Mouse (Mus musculus) urinary bladder, postnatal 14 days (tissue): ENCODE data around the gene Rbm20.

ENCODE experiments used
- DNase-seq: peaks from one replicate; pipeline ENCODE4 v3.0.0; 2021; ENCODE audit warnings: low spot score

Rbm20 gene

DNA sequence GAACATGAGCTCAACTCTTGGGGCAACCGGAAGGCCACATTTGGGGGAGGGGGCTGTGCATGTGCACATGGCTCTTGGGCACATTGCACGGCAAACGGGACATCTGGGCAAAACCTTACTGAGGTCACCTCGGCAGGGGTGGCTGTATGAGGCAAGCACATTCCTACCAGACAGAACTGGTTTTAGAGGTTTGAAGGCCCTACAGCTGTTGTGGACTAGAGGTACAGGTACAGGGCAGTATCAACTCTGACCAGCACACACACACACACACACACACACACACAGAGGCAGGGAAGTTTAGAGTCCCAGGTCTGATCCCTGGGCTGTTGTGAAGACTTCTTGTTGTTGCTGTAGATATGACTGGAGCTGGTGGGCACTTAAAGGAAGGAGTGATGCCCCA, 138.6 kb downstream of the Rbm20 start:
- no peak for DNase-seq

DNA sequence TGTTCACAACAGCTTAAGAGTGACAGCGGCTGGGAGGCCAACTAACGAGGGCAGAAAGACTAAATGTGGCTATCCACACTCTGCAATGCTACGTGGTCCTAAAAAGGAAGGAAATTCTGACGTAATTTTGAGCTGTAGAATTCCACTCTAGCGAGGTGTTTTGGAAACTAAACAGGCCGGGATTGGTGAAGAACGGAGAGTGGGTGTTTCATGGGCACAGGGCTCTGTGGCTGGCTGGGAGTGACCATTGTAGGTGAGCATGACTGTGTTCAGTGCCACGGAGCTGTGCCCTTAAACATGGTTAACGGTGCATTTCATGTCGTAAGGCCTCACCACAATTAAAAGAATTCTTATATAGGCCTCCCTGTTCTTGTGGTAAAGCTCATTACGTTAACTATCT, 139.1 kb downstream of the Rbm20 start:
- DNase-seq: no peak

DNA sequence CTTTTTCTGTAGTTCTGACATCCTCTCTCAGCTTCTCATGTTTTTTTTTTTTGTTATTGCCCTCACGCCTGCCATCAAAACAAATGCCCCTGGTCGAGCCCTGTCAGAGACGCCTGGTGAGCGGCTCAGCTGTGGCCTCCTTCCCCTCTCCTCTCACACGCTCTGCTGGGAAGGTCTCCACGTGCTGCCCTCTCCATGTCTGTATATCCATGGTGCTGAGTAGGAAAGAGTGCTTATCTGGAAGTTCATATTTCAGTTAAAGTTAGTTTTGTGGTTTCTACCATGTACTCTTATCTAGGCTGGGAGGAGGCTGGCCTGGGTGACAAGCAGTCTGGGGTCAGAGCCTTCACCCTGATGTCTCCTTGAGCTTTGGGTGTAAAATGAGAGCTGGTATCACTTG, 142.2 kb downstream of the Rbm20 start:
- DNase-seq: no peak

DNA sequence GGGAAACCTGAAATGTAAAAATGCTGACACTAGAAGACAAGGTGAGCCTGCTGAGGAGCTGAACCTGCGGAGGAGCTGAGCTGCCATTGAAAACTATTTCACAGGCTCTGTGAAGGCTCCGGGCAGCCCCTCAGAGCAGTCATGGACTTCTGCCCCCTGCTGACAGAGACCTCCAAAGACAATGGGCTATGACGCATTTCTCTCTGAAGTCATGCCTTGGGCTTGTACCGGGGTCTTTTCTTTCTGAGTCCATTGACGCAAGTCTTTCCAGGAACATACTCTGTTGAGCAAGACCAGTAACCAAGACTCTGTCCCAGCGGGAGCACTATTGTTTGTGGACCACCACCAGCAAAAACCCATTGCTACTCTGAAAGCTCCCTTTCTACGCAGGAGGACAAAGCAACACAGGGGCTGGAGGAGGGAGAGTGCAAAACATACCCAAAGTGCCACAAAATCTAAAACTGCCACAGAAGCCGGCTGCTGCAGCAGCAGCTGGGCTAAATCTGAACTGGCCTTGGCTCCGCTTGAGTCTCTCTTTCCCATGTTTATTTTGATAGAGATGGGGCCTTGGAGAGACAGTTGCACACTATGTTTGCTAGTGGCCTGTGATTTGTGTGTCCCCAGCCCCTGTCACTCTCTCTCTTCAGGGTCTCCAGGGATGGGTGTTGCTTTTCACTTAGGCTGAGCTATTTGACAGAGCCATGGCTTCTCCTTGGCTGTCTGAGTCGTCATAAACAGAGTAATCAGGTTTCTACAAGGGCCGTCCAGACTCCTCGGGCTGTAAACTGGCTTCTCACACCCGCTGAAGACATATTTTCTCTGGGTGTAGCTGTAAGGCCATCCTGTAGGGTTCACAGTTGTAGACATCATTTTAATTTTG, 144.4 kb downstream of the Rbm20 start:
- DNase-seq: no peak

DNA sequence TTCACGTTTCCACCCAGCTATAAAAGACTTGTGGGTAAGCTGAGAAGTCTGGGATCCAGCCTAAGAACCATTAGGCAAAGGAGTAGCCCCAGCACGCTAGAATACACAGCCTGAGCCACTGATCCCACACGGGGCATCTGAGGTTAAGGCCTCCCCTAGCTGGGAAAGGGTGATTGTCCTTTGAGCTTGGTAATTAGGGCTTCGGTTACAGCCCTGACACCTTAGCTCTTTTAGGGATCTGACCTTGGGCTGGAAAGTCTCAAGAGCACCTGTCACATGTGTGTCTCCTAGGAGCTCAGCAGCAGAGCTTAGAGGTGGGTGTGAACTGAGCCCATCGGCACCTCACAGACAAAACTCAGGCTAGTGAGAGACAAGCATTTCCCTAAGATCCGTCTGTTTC, 146.7 kb downstream of the Rbm20 start:
- DNase-seq: no peak

DNA sequence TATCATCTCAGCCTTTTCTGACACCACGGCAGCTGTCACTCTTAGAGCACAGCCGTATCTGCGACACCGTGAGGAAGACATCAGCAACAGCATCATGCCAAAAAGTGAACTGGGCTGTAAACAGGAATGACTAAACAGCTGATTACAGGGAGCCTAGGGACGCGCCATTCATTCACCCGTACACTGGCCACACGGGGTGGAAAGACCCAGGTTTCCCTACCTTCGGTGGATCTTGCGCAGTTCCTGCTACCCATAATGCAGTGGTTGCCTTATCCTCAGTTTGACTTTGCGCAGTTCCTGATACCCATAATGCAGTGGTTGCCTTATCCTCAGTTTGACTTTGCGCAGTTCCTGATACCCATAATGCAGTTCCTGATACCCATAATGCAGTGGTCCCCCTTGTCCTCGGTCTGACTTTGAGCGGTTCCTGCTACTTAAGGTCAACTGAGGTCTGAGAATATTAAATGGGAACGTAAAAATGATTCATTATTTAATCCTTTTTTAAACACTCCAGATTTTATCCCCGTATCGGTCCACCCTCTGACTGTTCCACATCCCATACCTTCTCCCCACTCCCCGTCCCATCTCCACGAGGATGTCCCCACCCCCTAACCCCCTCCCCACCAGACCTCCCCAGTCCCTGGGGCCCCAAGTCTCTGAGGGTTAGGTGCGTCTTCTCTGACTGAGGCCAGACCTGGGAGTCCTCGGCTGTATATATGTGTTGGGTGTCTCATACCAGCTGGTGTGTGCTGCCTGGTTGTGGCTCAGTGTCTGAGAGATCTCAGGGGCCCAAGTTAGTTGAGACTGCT, 148.0 kb downstream of the Rbm20 start:
- no peak for DNase-seq

DNA sequence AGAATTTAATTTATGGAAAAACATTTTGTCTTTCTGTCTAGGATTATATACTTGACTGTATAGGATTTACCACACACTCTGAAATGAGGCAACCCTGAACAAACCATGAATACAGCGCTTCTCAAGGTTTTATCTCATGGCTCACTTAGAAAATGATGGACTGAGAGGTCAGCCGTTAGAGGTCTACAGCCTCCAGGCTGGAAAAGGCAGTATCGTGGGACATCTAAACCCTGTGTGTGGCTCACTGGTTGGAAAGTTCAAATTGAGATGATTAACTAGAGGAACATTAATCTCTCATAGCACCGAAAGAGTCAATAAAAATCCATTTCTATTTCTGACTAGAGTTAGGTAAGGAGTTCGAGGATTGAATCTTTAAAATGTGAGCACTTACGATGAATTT, 152.9 kb downstream of the Rbm20 start:
- DNase-seq: no peak

DNA sequence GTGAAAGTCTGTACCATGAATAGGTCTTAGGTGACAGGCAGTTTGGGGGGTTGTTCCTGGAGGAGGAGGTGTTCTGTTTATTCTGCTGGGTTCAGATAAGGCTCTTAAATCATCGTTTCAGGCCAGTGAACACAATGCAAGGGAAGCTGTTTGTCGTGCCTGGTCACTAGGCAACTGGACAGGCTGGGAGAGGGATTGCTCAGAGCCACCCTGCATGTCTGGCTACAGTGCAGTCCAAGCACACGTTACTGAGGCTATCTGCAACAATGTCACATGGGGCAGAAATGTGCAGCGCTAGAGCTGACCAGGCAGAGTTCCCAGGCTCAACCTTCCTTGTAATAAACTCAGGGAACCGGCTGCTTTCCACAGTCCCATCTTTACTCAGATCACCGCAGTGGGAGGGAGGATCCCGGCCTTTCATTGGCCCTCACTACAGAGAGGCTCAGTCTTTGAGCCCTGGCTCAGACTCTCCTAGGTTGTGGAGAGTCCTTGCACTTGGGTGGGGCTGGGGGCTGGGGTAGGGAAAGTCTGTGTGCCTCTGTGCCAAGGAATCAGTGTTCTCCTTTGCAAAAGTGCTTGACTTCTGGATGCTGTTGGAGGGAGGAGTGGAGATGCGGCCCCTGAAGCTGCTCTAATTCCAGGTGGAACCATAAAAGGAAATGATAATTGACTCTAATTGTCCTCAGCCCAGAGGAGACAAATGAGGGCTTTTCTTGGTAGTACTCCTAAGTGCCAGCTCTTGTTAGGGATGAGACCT, 153.5 kb downstream of the Rbm20 start:
- peak; percentile 70 for DNase-seq

DNA sequence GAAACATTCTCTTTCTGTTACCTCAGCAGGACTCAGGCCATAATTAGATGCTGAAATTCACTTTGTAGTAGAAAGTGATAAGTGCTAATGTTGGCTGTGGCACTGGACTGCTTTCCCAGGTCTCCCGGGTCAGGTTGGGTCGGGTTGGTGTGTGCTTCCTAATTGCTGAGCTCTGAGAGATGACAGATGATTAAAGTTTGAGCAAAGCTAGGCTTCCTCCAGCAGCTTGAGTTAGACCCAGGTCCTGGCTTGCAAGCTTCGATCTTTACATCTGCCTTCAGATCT, 154.0 kb downstream of the Rbm20 start:
- no peak for DNase-seq

DNA sequence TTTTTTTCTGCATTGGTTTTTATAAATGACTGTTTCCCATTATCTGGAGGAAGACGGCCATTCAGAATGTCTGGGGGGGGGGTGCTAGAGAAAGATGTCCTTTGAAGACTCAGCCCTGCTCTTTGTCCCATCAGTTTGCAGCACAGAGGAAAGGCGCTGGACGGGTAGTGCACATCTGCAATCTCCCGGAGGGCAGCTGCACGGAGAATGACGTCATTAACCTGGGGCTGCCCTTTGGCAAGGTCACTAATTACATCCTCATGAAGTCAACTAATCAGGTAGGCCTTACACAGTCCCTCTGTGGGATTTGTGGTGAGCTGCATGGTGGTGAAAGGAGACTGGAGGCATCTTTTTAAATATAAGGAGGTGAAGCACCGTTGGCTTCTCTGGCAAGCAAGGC, 155.4 kb downstream of the Rbm20 start:
- DNase-seq: no peak

DNA sequence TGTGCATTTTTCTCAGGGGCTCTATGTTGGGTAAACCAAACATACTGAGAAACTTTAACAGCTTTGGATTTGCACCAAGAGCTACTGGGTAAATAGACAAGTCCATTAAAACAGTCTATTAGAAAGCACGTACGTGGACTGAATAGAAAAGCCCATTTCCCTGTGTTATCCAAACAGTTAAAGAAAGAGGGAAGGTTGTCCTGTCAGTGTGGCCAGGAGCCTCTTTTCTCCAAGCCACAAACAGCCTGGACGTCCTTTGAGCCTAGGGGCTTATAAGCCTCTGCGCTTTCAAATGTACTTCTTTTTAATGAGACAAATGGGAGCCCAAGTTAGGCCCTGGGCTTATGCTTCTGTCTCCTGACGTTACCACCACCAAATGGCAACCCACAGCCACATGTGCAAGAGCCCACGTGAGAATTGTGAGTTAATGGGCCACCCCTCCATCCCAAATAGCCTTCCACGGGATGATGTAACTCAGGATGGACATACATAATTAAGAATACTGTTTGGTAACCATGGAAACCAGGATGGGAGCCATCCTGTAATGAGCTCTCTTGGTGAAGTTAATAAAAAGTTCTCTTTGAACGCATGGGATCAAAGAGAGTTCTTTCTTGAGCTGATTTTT, 156.8 kb downstream of the Rbm20 start:
- no peak for DNase-seq

DNA sequence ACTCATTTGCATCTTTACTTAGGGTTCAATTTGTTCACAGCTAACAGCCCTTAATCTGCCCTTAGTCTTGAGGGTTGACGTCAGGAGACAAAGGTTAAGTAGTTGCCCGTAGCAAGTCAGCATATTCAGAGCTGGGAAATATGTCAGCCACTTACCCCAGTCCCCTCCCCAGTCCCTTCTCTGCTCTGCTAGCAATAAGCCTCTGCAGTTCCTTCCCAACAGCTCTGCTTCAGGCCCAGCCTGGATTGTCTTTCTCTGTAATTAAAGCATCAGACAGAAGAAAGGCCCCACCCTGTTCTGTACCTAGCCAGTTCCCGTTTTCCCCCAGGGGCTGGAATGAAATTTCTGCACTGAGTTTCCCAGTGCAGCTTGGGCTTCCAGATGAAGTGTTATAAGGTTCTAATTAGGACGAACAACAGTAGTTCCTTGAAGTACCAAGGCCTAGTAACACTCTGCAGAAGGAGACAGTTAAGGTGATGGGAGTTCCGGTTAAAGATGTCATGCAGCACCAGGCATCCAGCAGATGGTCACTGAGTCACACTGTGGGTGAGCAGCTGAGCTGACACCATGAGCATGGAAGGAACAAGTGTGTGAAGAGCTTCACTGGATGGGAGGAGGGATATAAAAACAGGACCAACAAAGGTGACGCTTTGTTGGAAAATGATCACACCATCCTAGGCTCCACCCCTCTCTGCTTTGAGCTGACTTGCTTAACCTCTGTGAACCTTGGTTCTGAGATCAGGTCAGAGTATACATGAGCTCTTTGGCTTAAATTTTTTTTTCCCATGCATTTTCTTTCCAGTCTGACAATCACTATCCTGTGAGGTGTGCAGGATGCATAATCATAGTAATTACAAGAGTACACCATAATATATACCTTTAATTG, 159.7 kb downstream of the Rbm20 start:
- DNase-seq: no peak

DNA sequence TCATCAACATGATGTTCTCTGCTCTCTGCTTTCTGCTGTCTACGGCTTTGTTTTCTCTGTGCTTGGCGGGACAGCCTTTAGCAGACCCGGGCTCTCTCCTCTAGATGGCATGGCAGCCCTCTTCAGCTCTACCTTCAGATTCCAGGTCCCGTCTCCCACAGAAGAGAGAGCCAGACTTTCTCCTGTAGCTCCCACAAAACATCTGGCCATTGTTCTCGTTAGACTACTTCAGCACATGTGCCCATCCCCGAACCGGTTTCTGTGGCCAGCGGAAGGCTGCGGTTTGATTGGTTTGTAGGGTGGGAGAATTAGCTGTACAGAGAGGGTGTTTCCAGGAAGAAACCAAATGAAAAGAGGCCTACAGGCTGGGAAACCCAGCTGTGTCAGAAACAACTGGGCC, 161.7 kb downstream of the Rbm20 start:
- no peak for DNase-seq

DNA sequence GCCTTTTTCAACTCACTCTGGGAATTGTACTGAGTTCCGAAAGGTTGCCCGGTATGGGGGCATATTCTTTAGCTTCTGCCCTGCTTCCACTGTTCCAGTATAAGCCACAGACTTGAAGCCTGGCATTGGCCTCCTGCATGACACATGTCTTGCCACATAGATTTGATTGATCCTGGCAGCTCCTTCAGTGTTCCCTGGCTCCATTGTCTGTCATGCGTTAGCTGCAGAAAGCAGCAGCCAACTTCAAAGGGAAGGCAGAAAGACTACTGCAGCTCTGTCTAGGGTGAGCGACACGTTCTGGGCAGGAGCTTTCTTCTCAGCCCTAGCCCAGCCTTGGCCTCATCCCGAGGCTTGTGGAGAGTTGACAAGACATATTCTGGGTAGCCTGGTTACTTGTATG, 162.7 kb downstream of the Rbm20 start:
- no peak for DNase-seq

DNA sequence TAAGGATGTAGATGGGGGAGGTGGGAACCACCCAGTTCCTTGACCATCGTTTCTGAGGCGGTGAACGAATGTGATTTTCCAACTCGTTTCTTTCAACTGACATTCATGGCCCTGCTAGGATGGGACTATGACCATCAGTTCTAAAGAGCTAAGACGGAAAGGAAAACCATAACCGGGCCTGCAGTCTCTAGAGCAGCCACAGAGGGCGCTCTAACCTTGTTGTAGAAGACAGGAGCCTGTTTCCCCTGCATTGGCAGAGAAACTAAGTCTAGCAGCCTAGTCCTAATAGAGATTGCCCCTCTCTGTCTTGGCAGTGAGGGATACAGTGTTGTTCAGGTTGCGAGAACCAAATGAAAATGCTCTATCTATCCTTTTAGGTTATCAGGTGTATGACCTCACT, 164.8 kb downstream of the Rbm20 start:
- peak; percentile 54 for DNase-seq

DNA sequence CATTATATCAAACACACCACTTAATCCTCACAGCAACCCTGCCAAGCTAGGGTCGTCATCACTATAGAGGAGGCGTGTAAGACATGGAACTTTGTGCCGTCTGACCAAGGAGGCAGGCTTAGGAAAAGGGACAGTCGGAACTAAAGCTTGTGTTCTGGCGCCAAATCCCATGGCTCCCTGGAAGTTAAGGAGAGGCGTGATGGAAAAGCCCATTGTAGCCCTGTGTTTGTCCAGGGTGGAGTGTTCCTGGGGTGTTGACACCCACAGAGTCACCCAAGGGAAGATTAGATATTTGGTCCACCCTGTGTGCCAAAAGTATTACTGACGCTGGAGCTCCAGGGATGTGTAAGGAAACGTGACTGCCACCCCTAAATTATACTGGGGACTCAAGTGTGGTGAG, 166.9 kb downstream of the Rbm20 start:
- no peak for DNase-seq

DNA sequence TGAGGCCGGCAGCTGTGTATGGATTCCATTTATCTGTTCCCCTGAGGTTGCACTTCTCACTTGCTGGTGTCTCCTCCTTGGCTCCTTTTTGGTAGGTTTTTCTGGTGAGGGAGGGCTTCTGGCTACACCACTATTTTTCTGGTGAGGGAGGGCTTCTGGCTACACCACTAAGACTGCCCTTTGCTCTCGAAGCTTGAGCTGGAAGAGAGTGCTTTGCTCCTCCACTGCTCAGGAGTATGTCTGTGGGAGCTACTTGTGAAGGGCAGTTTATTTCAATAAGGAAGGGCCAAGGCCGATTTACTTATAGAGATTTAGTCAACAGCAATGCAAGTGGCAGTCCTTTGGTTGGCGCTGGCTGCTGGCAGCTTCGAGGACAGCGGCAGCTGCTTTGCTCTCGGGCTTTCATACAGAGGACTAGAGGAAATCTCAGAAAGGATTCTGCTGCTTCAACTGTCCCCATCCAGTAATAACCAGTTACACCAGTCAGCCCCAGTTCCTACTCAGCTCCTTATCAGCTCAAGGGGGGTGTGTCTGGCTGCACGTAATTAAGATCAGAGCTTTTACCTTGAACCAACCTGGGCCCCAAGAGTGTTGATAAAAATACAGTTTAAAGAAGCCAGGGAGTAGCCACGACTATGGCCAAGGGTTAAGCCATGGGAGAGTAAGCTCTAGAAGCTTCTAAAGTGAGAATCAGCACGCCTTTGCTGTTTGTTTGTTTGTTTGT, 171.3 kb downstream of the Rbm20 start:
- peak; percentile 51 for DNase-seq

DNA sequence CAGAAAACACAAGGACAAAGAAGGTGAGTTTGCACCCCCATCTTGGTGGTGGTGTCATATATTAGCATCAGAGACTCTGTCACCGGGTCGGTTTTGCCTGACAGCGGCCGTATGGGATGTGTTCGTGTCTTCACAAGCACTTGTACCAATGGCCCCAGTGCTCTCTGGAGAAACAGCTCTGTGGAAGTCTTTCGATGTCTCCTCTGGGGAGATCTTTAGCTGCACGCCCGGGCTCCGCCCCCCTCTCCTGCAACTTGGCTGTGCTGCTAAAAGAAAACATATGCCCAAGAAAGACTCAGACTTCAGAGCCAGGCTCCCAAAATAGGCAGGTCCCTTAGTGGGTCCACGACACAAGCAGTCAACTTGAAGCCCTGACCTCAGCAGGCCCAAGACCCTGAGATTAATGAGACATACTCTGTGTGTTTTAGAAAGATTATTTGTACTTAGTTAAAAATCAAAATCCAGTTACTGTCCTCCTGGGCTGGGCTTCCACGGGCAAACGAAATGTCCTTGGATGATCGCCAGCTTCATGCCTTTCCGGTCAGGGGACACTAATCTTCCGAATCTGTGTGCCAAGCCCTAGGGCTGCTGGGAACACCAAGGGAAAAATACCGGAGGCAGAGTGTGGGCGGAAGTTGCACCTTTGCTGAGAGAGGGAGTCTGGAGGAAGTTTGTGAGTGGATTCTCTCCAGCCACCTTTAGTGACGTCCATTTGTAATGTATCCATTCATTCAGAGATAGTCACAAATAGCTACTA, 173.2 kb downstream of the Rbm20 start:
- DNase-seq: peak; percentile 91

DNA sequence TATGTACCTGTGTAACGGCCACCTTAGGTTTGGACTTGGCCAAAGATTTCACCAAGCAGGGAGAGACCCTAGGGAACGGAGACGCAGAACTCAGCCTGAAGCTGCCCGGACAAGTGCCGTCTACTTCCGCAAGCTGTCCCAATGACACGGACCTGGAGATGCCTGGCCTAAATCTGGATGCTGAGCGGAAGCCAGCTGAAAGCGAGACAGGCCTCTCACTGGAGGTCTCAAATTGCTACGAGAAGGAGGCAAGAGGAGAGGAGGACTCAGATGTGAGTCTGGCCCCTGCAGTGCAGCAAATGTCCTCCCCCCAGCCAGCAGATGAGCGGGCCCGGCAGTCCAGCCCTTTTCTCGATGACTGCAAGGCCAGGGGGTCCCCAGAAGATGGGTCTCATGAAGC, 174.2 kb downstream of the Rbm20 start:
- no peak for DNase-seq
